Mouse (Mus musculus) brown adipose tissue, adult 24 weeks (tissue): ENCODE data around the gene Nes. TPM values are rescaled to one million over a fixed set of nuclear protein-coding genes. Genes with fewer than 3 reads are reported as not detected.
A peak's percentile ranks its signal among the peaks of the same experiment; 100 is the strongest.

Source experiments
- H3K27ac ChIP-seq: fragments of 200-500 bp; replicated peaks from 2 replicates; pipeline ENCODE4 v1.5.1; 2012; ENCODE audit warnings: low read depth, mild to moderate bottlenecking, low read length
- H3K4me1 ChIP-seq: fragments of 200-500 bp; 2 replicates; pipeline ENCODE4 v1.6.1; 2012; ENCODE audit warnings: low read length, mixed read lengths; ENCODE audit not compliant: control insufficient read depth, insufficient read depth, insufficient read length
- H3K4me3 ChIP-seq: fragments of 200-500 bp; 2 replicates; pipeline ENCODE4 v1.5.1; 2012; ENCODE audit warnings: low read depth, mild to moderate bottlenecking, low read length, moderate library complexity; ENCODE audit not compliant: insufficient read depth
- polyA plus RNA-seq: library from polyadenylated mRNA; stranded (reverse); fragments of >200 nt; gene quantifications from 2 replicates; pipeline ENCODE4 v1.2.4, GENCODE M21; 2012; ENCODE audit not compliant: missing spikeins, insufficient read depth, insufficient read length

Gene Nes
- polyA plus RNA-seq, result 7.6 and 8.4 TPM in 2 replicates

DNA sequence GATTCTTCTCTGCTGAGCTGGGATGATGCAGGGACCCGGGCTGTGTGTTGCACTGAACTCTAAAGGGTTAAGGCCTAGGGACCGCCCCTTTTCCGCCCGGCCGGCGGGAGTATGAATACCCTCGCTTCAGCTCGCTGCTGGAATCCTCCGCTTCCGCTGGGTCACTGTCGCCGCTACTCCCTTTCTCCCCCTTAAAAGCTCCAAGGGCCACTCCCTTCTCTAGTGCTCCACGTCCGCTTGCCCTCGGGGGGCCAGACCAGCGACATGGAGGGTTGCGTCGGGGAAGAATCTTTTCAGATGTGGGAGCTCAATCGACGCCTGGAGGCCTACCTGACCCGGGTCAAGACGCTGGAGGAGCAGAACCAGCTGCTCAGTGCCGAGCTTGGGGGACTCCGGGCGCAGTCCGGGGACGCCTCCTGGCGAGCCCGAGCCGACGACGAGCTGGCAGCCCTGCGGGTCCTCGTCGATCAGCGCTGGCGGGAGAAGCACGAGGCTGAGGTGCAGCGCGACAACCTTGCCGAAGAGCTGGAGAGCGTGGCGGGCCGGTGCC, at the start of gene Nes:
Gene Nes, plus strand, starts transcription at position 140 of the 550 bp plus-strand sequence.
- Histone ChIP-seq H3K27ac (peak within 1 kb of the TSS; percentile 91), H3K4me3 (peak within 1 kb of the TSS; percentile 80), H3K4me1 (no peaks in the 10 kb centered on the region)

DNA sequence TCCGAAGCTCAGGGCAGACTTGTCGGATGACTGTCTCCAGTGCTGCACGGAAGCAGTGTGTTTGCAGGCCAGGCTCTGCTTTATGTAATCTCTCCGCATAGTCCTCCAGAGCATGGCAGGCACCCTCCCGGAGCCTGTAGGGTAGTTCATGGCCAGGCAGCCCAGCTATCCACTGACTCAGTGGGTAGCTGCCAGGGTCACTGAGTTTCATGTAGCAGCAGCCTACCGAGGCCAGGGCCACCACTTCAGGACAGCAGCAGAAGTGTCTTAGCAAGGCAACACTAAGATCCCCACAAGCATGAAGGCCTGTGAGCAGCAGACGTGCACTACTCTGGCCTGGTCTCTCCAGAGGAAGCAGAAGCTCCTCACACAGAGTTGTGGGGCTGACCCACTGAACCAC, 45.9 kb upstream of the Nes start:
- Histone ChIP-seq H3K4me3 (no peak overlapping the region), H3K4me1 (peaks cover 3% of the 10 kb centered on the region; the same call in 1 of the 2 replicates), H3K27ac (no peak overlapping the region)

DNA sequence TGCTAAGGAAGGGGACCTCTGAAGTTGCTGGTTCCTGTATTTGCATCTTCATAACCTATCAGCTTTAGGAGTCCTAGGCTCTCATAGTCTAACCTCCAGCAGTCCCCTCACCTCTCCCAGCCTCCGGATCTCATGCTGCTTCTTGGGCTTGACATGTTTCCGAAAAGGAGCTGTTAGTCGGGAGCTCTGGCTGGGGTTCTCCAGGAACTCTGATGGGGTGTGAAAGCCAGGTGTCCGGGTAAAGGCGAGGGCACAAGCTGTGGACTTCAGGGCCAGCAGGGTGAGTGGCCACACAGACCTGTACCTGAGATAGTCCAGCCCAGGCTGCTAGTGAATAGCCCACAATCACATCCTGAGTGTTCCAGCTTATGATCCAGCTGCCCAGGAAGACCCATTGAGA, 43.4 kb upstream of the Nes start:
- Histone ChIP-seq H3K4me1 (peaks cover 3% of the 10 kb centered on the region), H3K27ac (no peak overlapping the region), H3K4me3 (no peak overlapping the region)

DNA sequence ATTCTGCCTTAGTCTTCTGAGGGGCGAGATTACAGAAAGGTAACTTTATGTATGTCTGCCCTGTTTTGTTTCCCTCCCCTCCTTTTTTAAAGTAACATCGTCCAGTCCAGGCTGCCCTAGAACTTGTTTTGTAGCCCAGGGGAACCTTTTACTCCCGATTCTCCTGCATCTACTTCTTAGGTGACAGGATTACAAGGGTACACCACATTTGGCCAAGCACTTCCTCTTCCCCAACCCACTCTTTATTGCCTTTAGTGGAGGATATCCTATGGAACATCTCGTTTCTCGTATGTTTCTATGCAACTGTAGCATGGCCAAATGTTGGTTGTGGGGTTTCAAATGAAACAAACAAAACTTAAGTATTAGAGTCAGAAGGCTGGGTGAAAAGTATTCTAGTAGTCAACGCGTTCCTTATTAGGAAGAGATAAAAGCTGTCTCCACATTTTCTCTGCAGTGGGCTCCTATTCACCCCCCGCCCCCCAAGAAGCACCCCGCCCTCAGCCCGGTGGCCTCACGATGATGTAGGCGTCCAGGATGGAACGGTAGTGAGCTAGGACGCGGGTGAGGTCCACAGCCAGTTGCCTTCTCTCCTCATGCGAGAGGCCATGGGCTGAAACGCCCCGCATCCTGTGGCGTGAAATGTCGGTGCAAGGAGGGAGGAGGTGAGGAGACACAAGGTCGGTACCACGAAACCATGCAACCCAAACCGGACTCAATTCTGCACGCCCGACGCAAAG, 41.4 kb upstream of the Nes start:
- Histone ChIP-seq H3K4me1 (peaks cover 3% of the 10 kb centered on the region), H3K27ac (peak overlapping the region; percentile 91), H3K4me3 (peak overlapping the region; percentile 97)

DNA sequence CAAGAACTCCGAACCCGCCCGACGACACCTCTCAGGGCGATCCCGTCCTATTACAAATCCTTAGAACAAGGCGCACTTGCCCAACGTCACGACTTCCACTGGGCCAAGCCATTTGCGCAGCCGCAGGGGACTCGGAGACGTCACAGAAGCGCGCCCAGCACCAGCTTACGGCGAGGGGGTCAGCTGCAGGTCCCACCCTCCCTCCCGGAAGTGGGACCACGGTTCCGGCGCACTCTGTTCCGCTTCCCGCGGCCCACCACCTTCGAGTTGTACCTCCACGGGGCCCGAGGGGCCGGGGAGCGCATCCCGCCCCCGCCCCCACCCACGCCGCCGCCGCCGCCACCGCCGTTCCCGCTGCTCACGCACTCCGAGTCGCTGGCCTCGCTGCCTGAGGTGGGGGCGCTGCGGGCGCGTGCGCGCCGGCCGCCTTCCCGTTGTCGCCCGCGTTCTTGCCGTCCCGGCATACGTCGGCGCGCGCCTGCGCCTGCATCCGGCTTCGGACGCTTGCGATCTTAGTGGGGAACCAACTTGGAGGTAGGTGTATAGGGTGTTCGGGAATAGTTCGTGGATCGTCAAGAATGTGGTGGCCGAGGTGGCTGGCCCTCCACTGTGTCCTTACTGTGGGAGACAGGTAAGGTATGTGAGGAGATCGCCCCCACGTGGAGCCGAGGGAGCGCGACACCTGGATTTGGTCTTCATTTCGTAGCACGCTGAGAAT, 40.6 kb upstream of the Nes start, which contains the start of the genes Isg20l2 and Rrnad1:
Gene Isg20l2, plus strand, starts transcription at position 237 of the 718 bp plus-strand sequence.
Gene Rrnad1, minus strand, starts transcription at position 640 of the 718 bp plus-strand sequence.
- peaks cover 3% of the 10 kb centered on the region for H3K4me1 ChIP-seq
- peak within 1 kb of the TSS; percentile 97 for H3K4me3 ChIP-seq
- H3K27ac ChIP-seq, result peak within 1 kb of the TSS; percentile 91

DNA sequence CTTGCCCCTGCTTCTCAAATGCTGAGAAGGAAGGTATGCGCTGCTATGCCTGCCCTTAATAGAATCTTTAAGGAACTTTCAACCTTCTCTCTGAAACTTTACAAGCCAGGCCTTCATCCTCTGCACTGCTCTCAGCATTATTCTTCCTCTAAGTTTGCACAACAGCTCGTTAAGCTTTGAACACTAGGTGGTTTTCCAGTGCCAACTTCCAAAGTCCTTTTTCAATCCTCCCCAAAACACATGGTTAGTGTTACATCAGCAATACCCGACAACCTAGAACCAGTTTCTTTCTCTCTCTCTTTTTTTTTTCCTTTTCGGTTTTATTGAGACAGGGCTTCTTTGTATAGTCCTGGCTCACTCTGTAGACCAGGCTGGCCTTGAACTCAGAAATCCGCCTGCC, 36.9 kb upstream of the Nes start:
- H3K27ac ChIP-seq, result no peak overlapping the region

DNA sequence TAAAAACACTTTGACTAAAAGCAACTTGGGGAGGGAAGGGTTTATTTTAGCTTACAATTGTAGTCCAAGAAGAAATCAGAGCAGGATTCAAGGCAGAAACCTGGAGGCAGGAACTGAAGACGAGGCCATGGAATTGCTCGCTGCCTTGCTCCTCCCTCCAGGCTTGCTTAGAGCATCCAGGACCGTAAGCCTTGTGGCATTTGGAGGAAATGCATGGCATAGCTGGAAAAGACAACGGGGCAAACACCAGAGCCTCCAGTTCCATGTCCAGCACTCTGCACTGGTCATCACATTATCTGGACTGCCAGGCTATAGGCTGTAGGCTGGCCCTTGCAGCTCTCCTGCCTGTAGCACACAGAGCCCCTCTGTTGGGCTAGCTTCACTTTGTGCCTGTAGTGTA, 36.4 kb upstream of the Nes start:
- Histone ChIP-seq H3K27ac (no peak overlapping the region), H3K4me1 (no peaks in the 10 kb centered on the region; the same call in 1 of the 2 replicates), H3K4me3 (no peak overlapping the region)

More for the DNA sequence above, 36.9 kb upstream of the Nes start:
- H3K4me1 ChIP-seq, result peaks cover 2% of the 10 kb centered on the region
- H3K4me3 ChIP-seq, result no peak overlapping the region

DNA sequence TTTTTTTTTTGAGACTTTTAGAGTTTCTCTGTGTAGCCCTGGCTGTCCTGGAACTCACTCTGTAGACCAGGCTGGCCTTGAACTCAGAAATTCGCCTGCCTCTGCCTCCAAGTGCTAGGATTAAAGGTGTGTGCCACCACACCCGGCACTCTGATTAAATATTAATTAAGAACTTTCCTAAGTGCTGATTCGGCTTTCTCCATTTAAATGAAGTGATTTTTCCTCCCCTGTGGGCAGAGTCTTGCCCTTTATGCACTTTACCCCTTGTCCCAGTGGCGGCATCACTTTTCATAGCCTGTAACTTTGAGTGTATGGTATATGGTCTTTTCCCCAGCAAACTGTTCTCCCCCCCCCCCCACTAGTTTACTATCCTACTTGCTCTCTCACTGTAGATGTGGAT, 35.7 kb upstream of the Nes start:
- no peak overlapping the region for H3K27ac ChIP-seq
- no peak overlapping the region for H3K4me3 ChIP-seq

DNA sequence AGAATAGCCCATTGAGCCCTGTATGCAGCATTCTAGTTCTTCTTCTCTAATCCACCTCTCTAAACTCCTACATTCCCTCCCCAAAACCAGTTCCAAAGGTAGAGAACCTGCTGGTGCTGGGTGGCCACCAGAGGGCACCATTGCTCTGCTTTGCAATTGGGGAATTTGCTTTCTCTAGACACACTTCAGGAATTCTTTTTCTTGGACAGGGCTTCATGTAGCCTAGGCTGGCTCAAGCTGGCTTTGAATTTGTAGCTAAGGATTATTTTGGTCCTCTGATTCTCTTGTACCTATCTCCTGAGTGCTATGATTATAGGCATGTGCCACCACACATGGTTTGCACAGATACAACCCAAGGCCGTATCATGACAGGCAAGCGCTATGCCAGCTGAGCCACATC, 35.1 kb upstream of the Nes start:
- H3K4me1 ChIP-seq, result no peaks in the 10 kb centered on the region; the same call in 1 of the 2 replicates
- H3K27ac ChIP-seq, result no peak overlapping the region
- no peak overlapping the region for H3K4me3 ChIP-seq

More for the DNA sequence above, 35.7 kb upstream of the Nes start:
- H3K4me1 ChIP-seq, result no peaks in the 10 kb centered on the region; the same call in 1 of the 2 replicates

DNA sequence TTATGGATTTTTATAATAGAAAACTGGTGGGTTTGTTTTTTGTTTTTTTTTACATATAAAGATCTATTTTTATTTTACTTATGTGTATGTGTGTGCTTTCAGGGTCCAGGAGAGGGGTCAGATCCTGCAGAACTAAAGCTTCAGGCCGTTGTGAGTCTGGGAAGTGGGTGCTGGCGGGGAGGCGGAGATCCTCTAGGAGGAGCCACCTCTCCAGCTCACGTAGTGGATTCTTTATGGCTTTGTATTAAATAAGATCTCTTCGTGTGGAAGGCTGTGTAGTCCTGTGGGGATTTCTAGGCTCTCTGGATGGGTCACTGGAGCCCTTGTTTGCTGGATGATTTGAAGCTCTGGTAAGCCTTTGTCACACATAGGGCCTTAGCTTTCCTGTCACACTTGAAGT, 30.3 kb upstream of the Nes start:
- no peak overlapping the region for H3K27ac ChIP-seq
- no peak overlapping the region for H3K4me3 ChIP-seq
- H3K4me1 ChIP-seq, result no peaks in the 10 kb centered on the region

DNA sequence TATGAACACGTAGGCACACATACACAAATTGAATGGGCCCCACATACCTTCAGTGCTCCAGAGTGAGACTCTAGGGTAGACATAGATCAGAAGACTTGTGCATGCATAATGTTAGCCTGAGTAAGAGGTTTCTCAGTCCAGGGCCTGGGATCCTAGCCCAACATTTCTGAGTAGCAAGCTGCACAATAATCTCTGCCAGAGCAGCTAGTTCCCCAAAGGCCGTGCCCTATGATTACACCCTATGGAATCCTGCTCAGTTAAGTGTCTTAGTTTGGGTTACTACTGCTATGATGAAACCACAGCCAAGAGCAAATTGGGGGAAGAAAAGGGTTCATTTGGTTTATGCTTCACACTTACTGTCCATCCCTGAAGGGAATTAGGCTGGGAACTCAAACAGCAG, 28.4 kb upstream of the Nes start:
- H3K27ac ChIP-seq, result no peak overlapping the region
- no peak overlapping the region for H3K4me3 ChIP-seq

DNA sequence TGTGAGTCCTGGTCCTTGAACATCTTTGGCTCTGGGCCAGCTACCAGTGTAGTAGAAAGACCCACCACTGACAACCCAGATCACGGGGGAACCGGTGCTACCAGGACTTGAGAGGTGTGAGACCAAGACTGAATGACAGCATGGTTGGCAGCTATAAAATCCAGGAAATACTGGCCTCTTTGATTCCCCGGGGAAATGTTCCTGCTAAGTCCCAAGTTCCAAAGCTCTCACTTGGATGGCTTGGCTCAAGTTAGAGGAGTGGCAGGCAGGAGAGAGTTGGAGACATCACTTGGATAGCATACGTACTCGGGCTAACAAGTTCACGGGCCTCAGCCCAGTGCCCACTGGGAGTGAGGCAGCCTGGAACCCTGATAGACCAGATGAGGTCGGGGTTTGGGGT, 27.3 kb upstream of the Nes start:
- Histone ChIP-seq H3K27ac (no peak overlapping the region), H3K4me1 (no peaks in the 10 kb centered on the region), H3K4me3 (no peak overlapping the region)

More for the DNA sequence above, 28.4 kb upstream of the Nes start:
- H3K4me1 ChIP-seq, result no peaks in the 10 kb centered on the region

DNA sequence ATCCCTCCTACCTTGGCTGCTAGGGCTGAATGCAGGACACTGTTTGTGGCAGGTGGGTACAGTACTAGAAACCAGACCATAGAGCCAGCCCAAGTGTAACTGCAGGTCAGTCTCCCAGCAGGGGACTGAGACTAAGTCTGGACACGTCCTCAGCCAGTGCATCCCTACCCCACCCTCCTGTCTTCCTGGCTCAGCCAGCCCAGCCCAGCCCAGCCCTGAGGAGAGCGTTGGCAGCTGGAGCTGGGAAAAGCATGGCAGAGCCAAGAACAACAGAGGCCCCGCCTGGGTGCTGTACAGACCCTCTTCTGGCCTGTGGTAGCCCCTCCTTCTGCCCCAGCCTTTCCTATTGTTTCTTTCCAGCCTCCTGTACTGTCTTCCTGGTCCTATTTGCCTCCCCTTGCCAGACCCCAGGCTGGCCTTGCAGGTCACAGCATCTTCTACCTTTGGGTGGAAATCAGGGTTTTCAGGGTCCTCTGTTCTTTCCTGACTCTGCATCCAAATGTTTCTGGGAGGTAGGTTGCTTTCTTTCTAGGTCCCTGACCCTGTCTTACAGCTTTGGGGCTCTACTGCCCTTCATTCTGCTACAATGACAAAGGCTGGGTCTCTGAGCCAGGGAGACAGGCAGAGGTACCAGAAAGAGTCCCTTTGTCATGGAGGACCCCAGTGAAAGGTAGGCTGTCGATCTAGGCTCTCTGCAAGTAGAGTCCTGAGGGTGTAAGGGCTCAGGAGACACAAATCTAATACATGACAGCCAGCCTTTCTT, 25.9 kb upstream of the Nes start:
- H3K27ac ChIP-seq, result no peak overlapping the region
- no peaks in the 10 kb centered on the region; the same call in 1 of the 2 replicates for H3K4me1 ChIP-seq
- no peak overlapping the region for H3K4me3 ChIP-seq

DNA sequence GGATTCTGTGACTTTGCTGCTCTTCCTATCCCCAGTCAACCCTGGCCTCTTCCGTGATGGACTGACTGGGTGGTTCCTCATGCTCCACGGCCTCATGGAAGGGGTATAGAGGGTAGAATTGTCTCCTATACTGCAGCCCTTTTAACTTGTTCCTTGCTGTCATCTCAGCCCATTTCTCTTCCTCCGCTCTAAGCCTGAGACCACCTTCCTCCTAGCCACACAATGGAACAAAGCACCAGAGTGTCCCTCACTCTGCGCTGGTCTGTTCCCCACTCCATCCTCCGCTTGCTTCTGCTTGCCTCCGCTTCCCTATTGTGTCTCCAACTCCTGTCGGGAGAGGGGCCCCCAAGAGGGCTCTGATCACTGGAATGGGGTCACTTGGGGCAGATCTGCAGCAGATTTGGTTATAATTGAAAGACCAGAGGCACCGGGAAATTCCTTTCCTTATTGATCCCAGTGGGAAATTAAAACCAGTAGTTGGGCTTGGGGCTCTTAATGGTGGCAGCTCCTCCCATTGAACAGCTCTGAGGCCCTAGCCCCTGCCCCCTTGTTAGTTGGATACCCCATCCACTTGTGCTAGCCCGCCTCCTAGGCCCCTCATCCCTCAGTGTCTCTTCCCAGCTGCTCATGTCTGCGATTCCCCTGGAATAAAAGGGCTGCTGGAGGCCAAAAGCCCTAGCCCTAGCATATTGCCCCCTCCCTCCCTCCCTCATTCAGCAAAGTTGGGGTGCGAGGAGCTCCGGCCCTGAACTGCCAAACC, 24.9 kb upstream of the Nes start:
- Histone ChIP-seq H3K4me1 (no peaks in the 10 kb centered on the region; the same call in 1 of the 2 replicates), H3K4me3 (no peak overlapping the region), H3K27ac (no peak overlapping the region)
